Mouse (Mus musculus) intestine, embryonic 14.5 days (tissue): ENCODE data around the gene Cdc26. TPM values are rescaled to one million over a fixed set of nuclear protein-coding genes. Genes with fewer than 3 reads are reported as not detected.

Source experiments
- ATAC-seq: fragments of 200-750 bp; cut with Nextera tagmentation; replicated peaks from 2 replicates; pipeline ENCODE4 v1.8.0; 2017; ENCODE audit warnings: low read depth, moderate number of reproducible peaks, moderate TSS enrichment, moderate library complexity; ENCODE audit not compliant: low FRiP score, low TSS enrichment
- DNase-seq: peaks from one replicate; pipeline ENCODE4 v3.0.0-alpha.2; 2018; ENCODE audit warnings: low spot score
- H3K27ac ChIP-seq: fragments of 300-500 bp; sonication (generic); 2 replicates; pipeline ENCODE4 v1.5.1; 2014; ENCODE audit warnings: low read depth, mild to moderate bottlenecking, control low read depth
- H3K27me3 ChIP-seq: fragments of 300-500 bp; sonication (generic); replicated peaks from 2 replicates; pipeline ENCODE4 v1.6.1; 2014; ENCODE audit warnings: low read length, control low read depth; ENCODE audit not compliant: control insufficient read depth, insufficient read depth
- H3K36me3 ChIP-seq: fragments of 300-500 bp; sonication (generic); 2 replicates; pipeline ENCODE4 v1.6.1; 2014; ENCODE audit warnings: low read length, control low read depth; ENCODE audit not compliant: control insufficient read depth, insufficient read depth
- H3K4me1 ChIP-seq: fragments of 300-500 bp; sonication (generic); replicated peaks from 2 replicates; pipeline ENCODE4 v1.6.1; 2014; ENCODE audit warnings: low read length, control low read depth, mixed read lengths; ENCODE audit not compliant: control insufficient read depth, insufficient read depth
- H3K4me2 ChIP-seq: fragments of 300-500 bp; sonication (generic); 2 replicates; pipeline ENCODE4 v1.6.1; 2014; ENCODE audit warnings: low read length
- H3K4me3 ChIP-seq: fragments of 300-500 bp; sonication (generic); 2 replicates; pipeline ENCODE4 v1.5.1; 2014; ENCODE audit warnings: low read depth, low read length, control low read depth, mixed read lengths
- H3K9ac ChIP-seq: fragments of 300-500 bp; sonication (generic); 2 replicates; pipeline ENCODE4 v1.6.1; 2014; ENCODE audit warnings: mild to moderate bottlenecking, low read length
- H3K9me3 ChIP-seq: fragments of 300-500 bp; sonication (generic); 2 replicates; pipeline ENCODE4 v1.6.1; 2016; ENCODE audit warnings: low read length, control low read depth; ENCODE audit not compliant: control insufficient read depth
- WGBS: fragments of 180-500 bp; shearing (Covaris S2); extraction: QIAGEN DNeasy Blood & Tissue Kit; methylation state at CpG from one replicate; pipeline ENCODE4 v1.1.7; 2014; 5-methylcytosine and 5-hydroxymethylcytosine counted together
- polyA plus RNA-seq: library from polyadenylated mRNA; unstranded; fragments of >200 nt; fragmentation: Nextera tagmentation; extraction: Ambion mirVana; gene quantifications from 2 replicates; pipeline ENCODE4 v1.2.1, GENCODE M21; 2014

Gene Cdc26
- polyA plus RNA-seq, 1 experiment from 2014 or later: 166 TPM

- no peak overlapping the region for H3K9ac ChIP-seq
- no peak overlapping the region for H3K27ac ChIP-seq
- ATAC-seq: no peak
- peaks cover 9% of the 10 kb centered on the region for H3K4me1 ChIP-seq
- peaks cover 56% of the 10 kb centered on the region for H3K36me3 ChIP-seq
- H3K9me3 ChIP-seq: no peaks in the 10 kb centered on the region
- H3K27me3 ChIP-seq: no peaks in the 10 kb centered on the region
- 93% methylated on average over 10 of the region's 10 CpGs for WGBS
- H3K4me2 ChIP-seq: no peak overlapping the region
- no peak for DNase-seq
- no peak overlapping the region for H3K4me3 ChIP-seq
Measured at GRCm38 (mm10) chr4:62411606-62412005, 3.2 kb upstream of the Cdc26 start.

GRCm38 (mm10) chr4:62410325-62410724 is 1.9 kb upstream of the Cdc26 start:
- H3K27me3 ChIP-seq: no peaks in the 10 kb centered on the region
- ATAC-seq: no peak
- peak overlapping the region; percentile 89; the same call in 1 of the 2 replicates for H3K4me3 ChIP-seq
- peaks cover 9% of the 10 kb centered on the region for H3K4me1 ChIP-seq
- H3K4me2 ChIP-seq: peak overlapping the region; percentile 66
- DNase-seq: no peak
- peaks cover 43% of the 10 kb centered on the region for H3K36me3 ChIP-seq
- no peak overlapping the region for H3K27ac ChIP-seq
- no peak overlapping the region for H3K9ac ChIP-seq
- 75% methylated on average over 2 of the region's 2 CpGs for WGBS
- H3K9me3 ChIP-seq: no peaks in the 10 kb centered on the region

DNA sequence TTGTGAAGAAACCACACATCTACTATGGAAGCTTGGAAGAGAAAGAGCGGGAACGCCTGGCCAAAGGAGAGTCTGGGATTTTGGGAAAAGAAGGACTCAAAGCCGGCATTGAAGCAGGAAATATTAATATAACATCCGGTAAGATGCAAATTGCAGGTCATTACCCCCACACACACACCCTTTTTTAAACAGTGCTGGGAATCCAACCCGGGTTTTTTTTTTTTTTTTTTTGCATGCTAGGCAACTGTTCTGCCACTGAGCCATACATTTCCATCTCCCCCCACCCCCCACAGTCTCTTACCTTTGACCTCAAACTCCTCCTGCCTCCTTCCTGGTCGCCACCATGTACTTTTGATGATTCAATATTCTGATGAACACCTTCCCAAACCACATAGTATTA is 1.2 kb upstream of the Cdc26 start:
- Histone ChIP-seq H3K27me3 (no peaks in the 10 kb centered on the region), H3K36me3 (peaks cover 36% of the 10 kb centered on the region), H3K27ac (peak overlapping the region; percentile 88; the same call in 1 of the 2 replicates), H3K9ac (peak overlapping the region; percentile 87), H3K9me3 (no peaks in the 10 kb centered on the region), H3K4me3 (peak overlapping the region; percentile 89), H3K4me1 (peaks cover 9% of the 10 kb centered on the region), H3K4me2 (peak overlapping the region; percentile 66)
- 34% methylated on average over 6 of the region's 6 CpGs for WGBS
- DNase-seq (no peak), ATAC-seq (no peak)

DNA sequence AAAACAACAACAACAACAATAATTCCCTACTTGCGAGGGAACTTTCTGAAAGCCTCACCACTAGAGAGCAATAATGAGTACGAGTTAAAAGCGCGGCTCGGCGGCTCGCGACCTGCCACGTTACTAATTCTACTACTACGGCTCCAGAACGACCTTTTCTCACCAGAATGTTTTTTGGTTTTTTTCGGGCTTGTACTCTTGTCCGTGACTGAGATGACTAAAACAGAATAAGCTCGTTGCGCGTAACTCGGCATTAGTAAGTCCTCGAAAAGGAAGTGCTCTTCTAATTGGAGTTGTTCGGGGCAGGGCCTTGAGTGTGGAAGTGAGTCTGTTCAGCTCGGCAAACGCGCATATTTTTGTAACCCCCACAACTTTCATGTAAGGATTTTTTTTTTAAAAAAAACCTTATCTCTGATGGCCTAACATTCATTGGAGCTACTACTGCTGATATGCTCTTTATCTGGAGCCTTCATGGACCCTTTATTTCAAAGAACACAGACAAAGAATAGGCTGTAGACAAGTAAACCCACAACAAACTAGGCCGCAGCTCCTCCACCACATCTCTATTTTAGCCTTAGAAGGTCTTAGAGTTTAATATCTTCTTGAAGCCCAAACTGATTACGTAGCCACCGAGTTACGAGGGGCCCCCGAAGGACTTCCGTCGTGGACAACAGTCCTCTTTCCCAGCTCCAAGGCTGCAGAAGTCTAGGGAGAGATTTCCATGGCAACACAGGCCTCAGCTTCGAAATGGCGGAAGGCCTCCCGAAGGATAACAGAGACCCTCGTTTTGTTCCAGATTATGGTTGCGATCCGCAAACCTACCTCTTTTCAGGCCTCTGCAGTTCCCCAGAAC is 486 bp downstream of the Cdc26 start:
- peak overlapping the region; percentile 89 for H3K4me3 ChIP-seq
- DNase-seq (peak; percentile 86), ATAC-seq (peak; percentile 6; the same call in 1 of the 2 replicates)
- H3K9me3 ChIP-seq: no peaks in the 10 kb centered on the region
- under 1% methylated on average over 35 of the region's 35 CpGs for WGBS
- H3K4me2 ChIP-seq: peak overlapping the region; percentile 63
- H3K9ac ChIP-seq: peak overlapping the region; percentile 87
- H3K36me3 ChIP-seq: peaks cover 27% of the 10 kb centered on the region
- peaks cover 9% of the 10 kb centered on the region for H3K4me1 ChIP-seq
- peak overlapping the region; percentile 88 for H3K27ac ChIP-seq
- no peaks in the 10 kb centered on the region for H3K27me3 ChIP-seq

- Histone ChIP-seq H3K4me3 (no peak overlapping the region), H3K27me3 (no peaks in the 10 kb centered on the region), H3K4me1 (peaks cover 9% of the 10 kb centered on the region), H3K9ac (no peak overlapping the region), H3K27ac (no peak overlapping the region), H3K36me3 (peaks cover 26% of the 10 kb centered on the region), H3K9me3 (no peaks in the 10 kb centered on the region), H3K4me2 (no peak overlapping the region)
- WGBS: 74% methylated on average over 4 of the region's 4 CpGs
- DNase-seq: no peak
- no peak for ATAC-seq
Measured at GRCm38 (mm10) chr4:62406133-62406532, 2.3 kb downstream of the Cdc26 start.

- Histone ChIP-seq H3K4me1 (no peaks in the 10 kb centered on the region), H3K9ac (no peak overlapping the region), H3K27ac (no peak overlapping the region), H3K36me3 (peaks cover 80% of the 10 kb centered on the region), H3K4me2 (no peak overlapping the region), H3K9me3 (no peaks in the 10 kb centered on the region), H3K4me3 (no peak overlapping the region), H3K27me3 (no peaks in the 10 kb centered on the region)
- WGBS: 89% methylated on average over 3 of the region's 3 CpGs
- no peak for ATAC-seq
- DNase-seq: no peak
Measured at GRCm38 (mm10) chr4:62398956-62399355, 9.5 kb downstream of the Cdc26 start.

- Histone ChIP-seq H3K4me1 (no peaks in the 10 kb centered on the region), H3K27ac (no peak overlapping the region), H3K9ac (no peak overlapping the region), H3K9me3 (no peaks in the 10 kb centered on the region), H3K27me3 (no peaks in the 10 kb centered on the region), H3K4me3 (no peak overlapping the region), H3K4me2 (no peak overlapping the region), H3K36me3 (peaks cover 87% of the 10 kb centered on the region)
- DNase-seq (no peak), ATAC-seq (no peak)
- 89% methylated on average over 4 of the region's 4 CpGs for WGBS
Measured at GRCm38 (mm10) chr4:62397616-62398365, 10.7 kb downstream of the Cdc26 start.

DNA sequence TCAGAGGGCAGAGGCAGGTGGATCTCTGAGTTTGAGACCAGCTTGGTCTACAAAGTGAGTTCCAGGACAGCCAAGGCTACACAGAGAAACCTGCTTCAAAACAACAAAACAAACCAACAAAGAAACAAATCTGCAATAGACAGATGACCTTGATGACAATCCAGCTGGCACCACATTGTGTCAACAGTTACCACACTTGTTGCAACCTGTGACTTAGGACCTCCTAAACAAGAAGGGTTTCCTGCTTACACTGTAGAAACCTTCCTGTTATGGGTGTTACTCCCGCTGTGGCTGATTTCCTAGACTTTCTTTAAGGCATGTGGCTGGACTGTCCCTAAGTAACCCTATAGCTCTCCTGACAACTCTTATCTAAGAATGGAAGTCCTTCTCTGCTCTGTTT is 12.6 kb downstream of the Cdc26 start:
- Histone ChIP-seq H3K4me3 (no peak overlapping the region), H3K9ac (no peak overlapping the region), H3K9me3 (no peaks in the 10 kb centered on the region), H3K36me3 (peaks cover 84% of the 10 kb centered on the region), H3K27ac (no peak overlapping the region), H3K4me2 (no peak overlapping the region), H3K4me1 (no peaks in the 10 kb centered on the region), H3K27me3 (no peaks in the 10 kb centered on the region)
- no peak for ATAC-seq
- 91% methylated on average over 1 of the region's 1 CpGs for WGBS
- DNase-seq: no peak
